Mouse (Mus musculus) stomach, embryonic 16.5 days (tissue): Measurements from ENCODE around the gene Ankrd53. TPM values are rescaled to one million over a fixed set of nuclear protein-coding genes. Genes with fewer than 3 reads are reported as not detected.

Experiments
- ATAC-seq: fragments of 200-750 bp; cut with Nextera tagmentation; 2 replicates; pipeline ENCODE4 v1.8.0; 2017; ENCODE audit warnings: moderate number of reproducible peaks, moderate TSS enrichment; ENCODE audit not compliant: insufficient read depth, low FRiP score
- H3K27ac ChIP-seq: fragments of 300-500 bp; sonication (generic); 2 replicates; pipeline ENCODE4 v1.5.1; 2014; ENCODE audit warnings: low read length
- H3K27me3 ChIP-seq: fragments of 300-500 bp; sonication (generic); 2 replicates; pipeline ENCODE4 v1.6.1; 2014; ENCODE audit warnings: low read length, control low read depth, mixed read lengths; ENCODE audit not compliant: control insufficient read depth, insufficient read depth
- H3K36me3 ChIP-seq: fragments of 300-500 bp; sonication (generic); 2 replicates; pipeline ENCODE4 v1.6.1; 2014; ENCODE audit warnings: low read length; ENCODE audit not compliant: control insufficient read depth, insufficient read depth
- H3K4me1 ChIP-seq: fragments of 300-500 bp; sonication (generic); 2 replicates; pipeline ENCODE4 v1.6.1; 2014; ENCODE audit warnings: low read length, control low read depth, mixed read lengths; ENCODE audit not compliant: control insufficient read depth, insufficient read depth
- H3K4me2 ChIP-seq: fragments of 300-500 bp; sonication (generic); 2 replicates; pipeline ENCODE4 v1.6.1; 2014; ENCODE audit warnings: low read depth, low read length, mixed read lengths
- H3K4me3 ChIP-seq: fragments of 300-500 bp; sonication (generic); replicated peaks from 2 replicates; pipeline ENCODE4 v1.5.1; 2014; ENCODE audit warnings: mild to moderate bottlenecking, low read length
- H3K9ac ChIP-seq: fragments of 300-500 bp; sonication (generic); 2 replicates; pipeline ENCODE4 v1.6.1; 2014; ENCODE audit warnings: low read length
- H3K9me3 ChIP-seq: fragments of 300-500 bp; sonication (generic); replicated peaks from 2 replicates; pipeline ENCODE4 v1.6.1; 2016; ENCODE audit warnings: low read length, control low read depth; ENCODE audit not compliant: control insufficient read depth
- WGBS: fragments of 180-500 bp; shearing (Covaris S2); extraction: QIAGEN DNeasy Blood & Tissue Kit; methylation state at CpG from one replicate; pipeline ENCODE4 v1.1.7; 2014; 5-methylcytosine and 5-hydroxymethylcytosine counted together
- polyA plus RNA-seq: library from polyadenylated mRNA; unstranded; fragments of >200 nt; fragmentation: Nextera tagmentation; extraction: Ambion mirVana; gene quantifications from 2 replicates; pipeline ENCODE4 v1.2.1, GENCODE M21; 2015

The Ankrd53 gene
- polyA plus RNA-seq: not detected in 2 replicates

DNA sequence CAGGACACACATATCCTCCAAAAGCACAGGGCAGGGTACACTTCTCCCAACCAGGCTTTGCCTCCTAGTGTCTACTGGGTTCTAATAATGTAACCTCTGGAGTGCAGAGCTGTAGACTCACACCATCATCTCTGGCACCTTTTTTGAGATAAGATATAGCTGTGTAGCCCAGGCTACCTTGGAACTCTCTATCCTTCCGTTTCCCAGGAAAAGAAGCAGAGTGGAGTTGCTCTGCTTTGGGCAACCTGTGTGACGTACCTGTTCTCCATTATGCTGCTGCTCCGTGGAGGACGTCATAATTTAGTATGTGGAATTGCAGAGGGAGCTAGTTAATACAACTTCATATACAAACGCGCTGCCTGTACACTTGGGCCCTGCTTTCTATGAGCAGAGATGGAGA, at the start of gene Ankrd53:
Gene Ankrd53 (plus strand): TSS at position 301 of the 400 bp plus-strand sequence.
- WGBS: 27% methylated on average over 6 of the region's 6 CpGs

GRCm38 (mm10) chr6:83713271-83714136, 48.9 kb upstream of the Ankrd53 start:
- no peaks in the 10 kb centered on the region for H3K36me3 ChIP-seq
- H3K4me1 ChIP-seq: peaks cover 16% of the 10 kb centered on the region; the same call in 1 of the 2 replicates
- H3K4me3 ChIP-seq: no peak overlapping the region
- no peak overlapping the region for H3K27ac ChIP-seq
- H3K9ac ChIP-seq: no peak overlapping the region
- H3K9me3 ChIP-seq: no peaks in the 10 kb centered on the region
- ATAC-seq: no peak
- H3K27me3 ChIP-seq: peaks cover 95% of the 10 kb centered on the region
- H3K4me2 ChIP-seq: no peak overlapping the region
- WGBS: 3% methylated on average over 12 of the region's 12 CpGs

More for the DNA sequence above, at the start of gene Ankrd53:
- Histone ChIP-seq H3K36me3 (no peaks in the 10 kb centered on the region), H3K4me3 (peak within 1 kb of the TSS; percentile 35), H3K27me3 (peaks cover 46% of the 10 kb centered on the region), H3K9ac (peak within 1 kb of the TSS; percentile 20), H3K4me2 (peak within 1 kb of the TSS; percentile 75), H3K27ac (no peak within 1 kb of the TSS), H3K9me3 (no peaks in the 10 kb centered on the region), H3K4me1 (peaks cover 15% of the 10 kb centered on the region)
- no peak for ATAC-seq

GRCm38 (mm10) chr6:83714221-83715123, 48.0 kb upstream of the Ankrd53 start:
- no peaks in the 10 kb centered on the region for H3K36me3 ChIP-seq
- no peak overlapping the region for H3K4me2 ChIP-seq
- 3% methylated on average over 34 of the region's 34 CpGs for WGBS
- H3K4me1 ChIP-seq: peaks cover 16% of the 10 kb centered on the region; the same call in 1 of the 2 replicates
- no peak overlapping the region for H3K9ac ChIP-seq
- H3K27me3 ChIP-seq: peaks cover 93% of the 10 kb centered on the region
- H3K27ac ChIP-seq: no peak overlapping the region
- no peaks in the 10 kb centered on the region for H3K9me3 ChIP-seq
- no peak overlapping the region for H3K4me3 ChIP-seq
- no peak for ATAC-seq

GRCm38 (mm10) chr6:83715461-83716196, 46.8 kb upstream of the Ankrd53 start:
- no peak for ATAC-seq
- Histone ChIP-seq H3K4me2 (no peak overlapping the region), H3K36me3 (no peaks in the 10 kb centered on the region), H3K9ac (no peak overlapping the region), H3K27ac (no peak overlapping the region), H3K27me3 (peaks cover 90% of the 10 kb centered on the region), H3K4me1 (peaks cover 16% of the 10 kb centered on the region; the same call in 1 of the 2 replicates), H3K9me3 (no peaks in the 10 kb centered on the region), H3K4me3 (no peak overlapping the region)
- 6% methylated on average over 30 of the region's 30 CpGs for WGBS

GRCm38 (mm10) chr6:83717026-83717425, 45.4 kb upstream of the Ankrd53 start:
- ATAC-seq: no peak
- H3K4me2 ChIP-seq: no peak overlapping the region
- peaks cover 89% of the 10 kb centered on the region for H3K27me3 ChIP-seq
- H3K27ac ChIP-seq: no peak overlapping the region
- no peak overlapping the region for H3K4me3 ChIP-seq
- no peak overlapping the region for H3K9ac ChIP-seq
- 0 out of 2 replicates have a peak, but pooled peaks cover 4% of the 10 kb centered on the region for H3K4me1 ChIP-seq
- 5% methylated on average over 8 of the region's 8 CpGs for WGBS
- no peaks in the 10 kb centered on the region for H3K9me3 ChIP-seq
- H3K36me3 ChIP-seq: no peaks in the 10 kb centered on the region

DNA sequence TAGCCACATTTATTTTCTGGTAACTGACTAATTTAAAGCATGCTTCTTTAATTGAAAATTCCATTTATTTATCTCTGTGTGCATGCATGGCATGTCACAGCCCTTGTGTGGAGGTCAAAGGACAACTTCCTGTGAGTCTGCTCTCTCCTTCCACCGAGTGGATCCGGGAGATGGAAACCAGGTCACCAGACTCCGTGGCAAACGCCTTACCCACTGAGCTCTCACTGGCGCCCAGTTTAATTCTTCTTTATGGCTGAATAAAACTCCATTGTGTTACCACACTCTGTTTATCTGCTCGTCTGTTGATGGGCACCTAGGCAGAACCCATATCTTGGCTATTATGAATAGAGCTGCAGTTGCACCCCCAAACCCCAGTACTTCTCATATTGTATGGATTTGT, 39.9 kb upstream of the Ankrd53 start:
- Histone ChIP-seq H3K27me3 (peaks cover 53% of the 10 kb centered on the region), H3K4me1 (no peaks in the 10 kb centered on the region), H3K27ac (no peak overlapping the region), H3K4me3 (no peak overlapping the region), H3K9me3 (no peaks in the 10 kb centered on the region), H3K36me3 (no peaks in the 10 kb centered on the region), H3K9ac (no peak overlapping the region), H3K4me2 (no peak overlapping the region)
- 21% methylated on average over 6 of the region's 6 CpGs for WGBS
- no peak for ATAC-seq

GRCm38 (mm10) chr6:83727178-83727577, 35.3 kb upstream of the Ankrd53 start:
- ATAC-seq: no peak
- H3K4me2 ChIP-seq: no peak overlapping the region

GRCm38 (mm10) chr6:83728488-83728887, 34.0 kb upstream of the Ankrd53 start:
- H3K27me3 ChIP-seq: peaks cover 3% of the 10 kb centered on the region; the same call in 1 of the 2 replicates
- no peak overlapping the region for H3K27ac ChIP-seq
- H3K4me3 ChIP-seq: no peak overlapping the region
- no peaks in the 10 kb centered on the region for H3K9me3 ChIP-seq
- no peaks in the 10 kb centered on the region for H3K4me1 ChIP-seq
- H3K36me3 ChIP-seq: no peaks in the 10 kb centered on the region
- H3K9ac ChIP-seq: no peak overlapping the region
- H3K4me2 ChIP-seq: no peak overlapping the region
- WGBS: 88% methylated on average over 3 of the region's 3 CpGs
- ATAC-seq: no peak

More at GRCm38 (mm10) chr6:83727178-83727577, 35.3 kb upstream of the Ankrd53 start:
- Histone ChIP-seq H3K4me3 (no peak overlapping the region), H3K36me3 (no peaks in the 10 kb centered on the region), H3K27ac (no peak overlapping the region), H3K9ac (no peak overlapping the region), H3K4me1 (no peaks in the 10 kb centered on the region), H3K9me3 (no peaks in the 10 kb centered on the region), H3K27me3 (peaks cover 13% of the 10 kb centered on the region)
- 42% methylated on average over 4 of the region's 4 CpGs for WGBS
